Mouse (Mus musculus): Measurements from ENCODE around the gene Lhpp. TPM values are rescaled to one million over a fixed set of nuclear protein-coding genes. Genes with fewer than 3 reads are reported as not detected.

Gene Lhpp
- polyA plus RNA-seq, 1 experiment = 2.4 TPM

- no peak for TF ChIP-seq GATA1 (IDR thresholded peaks at IDR 0.05; ENCODE audit: low read length)
Observed at GRCm38 (mm10) chr7:132619549-132619948, 9.1 kb downstream of the Lhpp start.

GRCm38 (mm10) chr7:132619975-132620918, 9.8 kb downstream of the Lhpp start:
- no peak for TF ChIP-seq GATA1 (IDR thresholded peaks at IDR 0.05; ENCODE audit: low read length)

- no peak for TF ChIP-seq GATA1 (IDR thresholded peaks at IDR 0.05; ENCODE audit: low read length)
Observed at GRCm38 (mm10) chr7:132624161-132624560, 13.7 kb downstream of the Lhpp start.

- no peak for TF ChIP-seq GATA1 (IDR thresholded peaks at IDR 0.05; ENCODE audit: low read length)
Observed at GRCm38 (mm10) chr7:132626174-132626573, 15.7 kb downstream of the Lhpp start.

GRCm38 (mm10) chr7:132627448-132627847, 17.0 kb downstream of the Lhpp start:
- no peak for TF ChIP-seq GATA1 (IDR thresholded peaks at IDR 0.05; ENCODE audit: low read length)

GRCm38 (mm10) chr7:132631313-132631712, 20.9 kb downstream of the Lhpp start:
- TF ChIP-seq GATA1 (IDR thresholded peaks at IDR 0.05; ENCODE audit: low read length) = no peak

GRCm38 (mm10) chr7:132637292-132637691, 26.9 kb downstream of the Lhpp start:
- TF ChIP-seq GATA1 (IDR thresholded peaks at IDR 0.05; ENCODE audit: low read length) = no peak

- TF ChIP-seq GATA1 (IDR thresholded peaks at IDR 0.05; ENCODE audit: low read length) = no peak
Observed at GRCm38 (mm10) chr7:132638446-132639087, 28.1 kb downstream of the Lhpp start.

GRCm38 (mm10) chr7:132640946-132641345, 30.5 kb downstream of the Lhpp start:
- no peak for TF ChIP-seq GATA1 (IDR thresholded peaks at IDR 0.05; ENCODE audit: low read length)

GRCm38 (mm10) chr7:132641606-132642005, 31.2 kb downstream of the Lhpp start:
- no peak for TF ChIP-seq GATA1 (IDR thresholded peaks at IDR 0.05; ENCODE audit: low read length)

GRCm38 (mm10) chr7:132644605-132645279, 34.3 kb downstream of the Lhpp start:
- no peak for TF ChIP-seq GATA1 (IDR thresholded peaks at IDR 0.05; ENCODE audit: low read length)

- TF ChIP-seq GATA1 (IDR thresholded peaks at IDR 0.05; ENCODE audit: low read length) = no peak
Observed at GRCm38 (mm10) chr7:132646514-132646913, 36.1 kb downstream of the Lhpp start.

- TF ChIP-seq GATA1 (IDR thresholded peaks at IDR 0.05; ENCODE audit: low read length) = no peak
Observed at GRCm38 (mm10) chr7:132654412-132654811, 44.0 kb downstream of the Lhpp start.

- TF ChIP-seq GATA1 (IDR thresholded peaks at IDR 0.05; ENCODE audit: low read length) = no peak
Observed at GRCm38 (mm10) chr7:132656075-132656474, 45.6 kb downstream of the Lhpp start.

GRCm38 (mm10) chr7:132656548-132656947, 46.1 kb downstream of the Lhpp start:
- TF ChIP-seq GATA1 (IDR thresholded peaks at IDR 0.05; ENCODE audit: low read length) = no peak

All from G1E-ER4 (cell line).